Mouse (Mus musculus) forebrain, embryonic 10.5 days (tissue): Measurements from ENCODE around the gene Gse1. TPM values are rescaled to one million over a fixed set of nuclear protein-coding genes. Genes with fewer than 3 reads are reported as not detected.

Source experiments
- DNase-seq: peaks from one replicate; pipeline ENCODE4 v3.0.0-alpha.2; 2017; ENCODE audit warnings: low spot score; ENCODE audit errors: extremely low spot score
- H3K27ac ChIP-seq: fragments of 300-500 bp; sonication (generic); 2 replicates; pipeline ENCODE4 v1.5.1; 2016; ENCODE audit warnings: mild to moderate bottlenecking
- H3K27me3 ChIP-seq: fragments of 300-500 bp; sonication (generic); 2 replicates; pipeline ENCODE4 v1.6.1; 2016; ENCODE audit warnings: mild to moderate bottlenecking; ENCODE audit not compliant: poor library complexity, severe bottlenecking
- H3K36me3 ChIP-seq: fragments of 300-500 bp; sonication (generic); replicated peaks from 2 replicates; pipeline ENCODE4 v1.6.1; 2016; ENCODE audit warnings: mild to moderate bottlenecking, moderate library complexity
- H3K4me1 ChIP-seq: fragments of 300-500 bp; sonication (generic); 2 replicates; pipeline ENCODE4 v1.6.1; 2016
- H3K4me3 ChIP-seq: fragments of 300-500 bp; sonication (generic); 2 replicates; pipeline ENCODE4 v1.5.1; 2016; ENCODE audit warnings: mild to moderate bottlenecking, moderate library complexity
- H3K9me3 ChIP-seq: fragments of 300-500 bp; sonication (generic); 2 replicates; pipeline ENCODE4 v1.6.1; 2016; ENCODE audit warnings: mild to moderate bottlenecking, moderate library complexity
- WGBS: fragments of 180-500 bp; shearing (Covaris S2); methylation state at CpG from one replicate; pipeline ENCODE4 v1.1.7; 2016; 5-methylcytosine and 5-hydroxymethylcytosine counted together
- polyA plus RNA-seq: library from polyadenylated mRNA; unstranded; fragments of >200 nt; fragmentation: Nextera tagmentation; extraction: Ambion mirVana; gene quantifications from 2 replicates; pipeline ENCODE4 v1.2.1, GENCODE M21; 2016

The Gse1 gene
- polyA plus RNA-seq, 1 experiment from 2014 or later = 12.0 TPM

DNA sequence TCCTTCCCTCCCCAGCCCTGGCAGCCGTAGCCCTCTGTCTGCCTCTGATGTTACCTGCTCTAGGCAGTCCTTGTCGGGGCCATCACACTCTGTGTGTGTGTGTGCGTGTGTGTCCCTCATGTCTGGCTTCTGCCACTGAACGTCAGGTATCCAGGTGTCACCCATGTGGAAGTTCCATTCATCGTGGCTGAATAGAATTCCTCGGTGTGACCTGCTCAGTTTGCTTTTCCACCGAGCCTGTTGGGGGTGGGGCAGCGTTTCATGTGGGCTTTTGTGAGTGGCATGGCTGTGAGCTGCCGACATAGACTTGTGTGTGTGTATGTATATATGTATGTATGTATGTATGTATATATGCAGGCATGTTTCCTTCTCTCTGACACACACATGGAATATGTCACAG is 57.6 kb downstream of the Gse1 start:
- H3K36me3 ChIP-seq = no peaks in the 10 kb centered on the region
- peaks cover 91% of the 10 kb centered on the region for H3K4me1 ChIP-seq
- no peak for DNase-seq
- peaks cover 74% of the 10 kb centered on the region for H3K27me3 ChIP-seq
- H3K9me3 ChIP-seq = no peaks in the 10 kb centered on the region
- WGBS = 82% methylated on average over 9 of the region's 9 CpGs
- peak overlapping the region; percentile 80; the same call in 1 of the 2 replicates for H3K27ac ChIP-seq
- H3K4me3 ChIP-seq = no peak overlapping the region

DNA sequence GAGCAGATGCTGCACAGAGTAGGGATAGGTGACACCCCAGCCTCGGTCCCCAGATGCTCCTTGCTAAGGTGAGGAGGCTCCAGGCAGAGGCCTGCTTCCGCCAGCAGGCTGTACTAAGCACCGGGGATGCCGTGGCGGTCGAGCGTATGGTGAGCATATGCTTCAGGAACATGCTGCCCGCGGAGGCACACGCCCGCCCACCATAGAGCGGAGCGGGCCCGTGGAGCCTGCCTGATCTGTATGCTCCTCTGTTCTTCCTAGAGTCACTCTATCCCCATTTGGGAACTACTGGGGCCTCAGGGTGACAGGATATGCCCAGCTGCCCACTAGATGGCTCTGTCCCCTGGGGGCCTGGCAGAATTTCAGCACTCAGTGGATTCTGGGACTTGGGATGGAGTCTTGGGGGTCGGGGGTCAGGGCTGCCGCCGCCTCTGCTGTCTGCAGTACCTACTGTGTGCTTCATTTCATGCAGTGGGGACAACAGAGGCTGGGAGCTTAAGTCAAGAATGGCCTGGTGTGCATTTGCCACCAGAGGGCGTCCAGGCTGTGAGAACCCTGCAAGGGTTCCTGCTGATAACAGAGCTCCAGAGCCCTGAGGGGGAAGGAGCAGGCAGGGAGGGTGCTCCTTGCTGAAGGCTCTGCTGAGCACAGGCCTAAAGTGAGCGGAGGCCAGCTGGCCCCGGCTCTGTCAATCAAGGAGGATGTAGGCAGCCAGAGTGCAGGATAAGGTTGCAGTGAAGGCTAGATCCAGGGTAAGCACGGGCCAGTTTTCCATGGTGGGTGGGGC is 60.1 kb downstream of the Gse1 start:
- H3K9me3 ChIP-seq = no peaks in the 10 kb centered on the region
- H3K27ac ChIP-seq = peak overlapping the region; percentile 74
- DNase-seq = no peak
- no peaks in the 10 kb centered on the region for H3K36me3 ChIP-seq
- peaks cover 92% of the 10 kb centered on the region for H3K4me1 ChIP-seq
- no peak overlapping the region for H3K4me3 ChIP-seq
- H3K27me3 ChIP-seq = peaks cover 78% of the 10 kb centered on the region
- 45% methylated on average over 21 of the region's 21 CpGs for WGBS

- no peak overlapping the region for H3K4me3 ChIP-seq
- DNase-seq = no peak
- peaks cover 92% of the 10 kb centered on the region for H3K4me1 ChIP-seq
- H3K27ac ChIP-seq = peak overlapping the region; percentile 74
- H3K9me3 ChIP-seq = no peaks in the 10 kb centered on the region
- 88% methylated on average over 7 of the region's 7 CpGs for WGBS
- no peaks in the 10 kb centered on the region for H3K36me3 ChIP-seq
- peaks cover 78% of the 10 kb centered on the region for H3K27me3 ChIP-seq
Measured at GRCm38 (mm10) chr8:120289191-120289590, 60.9 kb downstream of the Gse1 start.

- no peaks in the 10 kb centered on the region for H3K9me3 ChIP-seq
- H3K27me3 ChIP-seq = peaks cover 79% of the 10 kb centered on the region
- H3K36me3 ChIP-seq = no peaks in the 10 kb centered on the region
- H3K4me1 ChIP-seq = peaks cover 92% of the 10 kb centered on the region
- H3K4me3 ChIP-seq = no peak overlapping the region
- 55% methylated on average over 10 of the region's 10 CpGs for WGBS
- peak overlapping the region; percentile 74 for H3K27ac ChIP-seq
- DNase-seq = no peak
Measured at GRCm38 (mm10) chr8:120289698-120290181, 61.5 kb downstream of the Gse1 start.

GRCm38 (mm10) chr8:120290614-120291013 is 62.4 kb downstream of the Gse1 start:
- no peaks in the 10 kb centered on the region for H3K9me3 ChIP-seq
- peaks cover 92% of the 10 kb centered on the region for H3K4me1 ChIP-seq
- no peak for DNase-seq
- H3K27me3 ChIP-seq = peaks cover 85% of the 10 kb centered on the region
- no peaks in the 10 kb centered on the region for H3K36me3 ChIP-seq
- WGBS = 72% methylated on average over 15 of the region's 15 CpGs
- H3K4me3 ChIP-seq = no peak overlapping the region
- peak overlapping the region; percentile 74 for H3K27ac ChIP-seq

GRCm38 (mm10) chr8:120291650-120292049 is 63.4 kb downstream of the Gse1 start:
- Histone ChIP-seq H3K36me3 (no peaks in the 10 kb centered on the region), H3K4me1 (peaks cover 92% of the 10 kb centered on the region), H3K27ac (peak overlapping the region; percentile 87), H3K27me3 (peaks cover 84% of the 10 kb centered on the region), H3K4me3 (no peak overlapping the region), H3K9me3 (no peaks in the 10 kb centered on the region)
- 90% methylated on average over 9 of the region's 9 CpGs for WGBS
- DNase-seq = no peak

GRCm38 (mm10) chr8:120292316-120293107 is 64.3 kb downstream of the Gse1 start:
- Histone ChIP-seq H3K27ac (peak overlapping the region; percentile 87), H3K27me3 (peaks cover 89% of the 10 kb centered on the region), H3K4me3 (peak overlapping the region; percentile 27; the same call in 1 of the 2 replicates), H3K36me3 (no peaks in the 10 kb centered on the region), H3K4me1 (peaks cover 100% of the 10 kb centered on the region), H3K9me3 (no peaks in the 10 kb centered on the region)
- WGBS = 61% methylated on average over 8 of the region's 8 CpGs
- no peak for DNase-seq

GRCm38 (mm10) chr8:120293421-120294357 is 65.4 kb downstream of the Gse1 start:
- Histone ChIP-seq H3K4me3 (peak overlapping the region; percentile 27; the same call in 1 of the 2 replicates), H3K9me3 (no peaks in the 10 kb centered on the region), H3K36me3 (no peaks in the 10 kb centered on the region), H3K27me3 (peaks cover 92% of the 10 kb centered on the region), H3K27ac (peak overlapping the region; percentile 87), H3K4me1 (peaks cover 100% of the 10 kb centered on the region)
- WGBS = 26% methylated on average over 18 of the region's 18 CpGs
- no peak for DNase-seq

DNA sequence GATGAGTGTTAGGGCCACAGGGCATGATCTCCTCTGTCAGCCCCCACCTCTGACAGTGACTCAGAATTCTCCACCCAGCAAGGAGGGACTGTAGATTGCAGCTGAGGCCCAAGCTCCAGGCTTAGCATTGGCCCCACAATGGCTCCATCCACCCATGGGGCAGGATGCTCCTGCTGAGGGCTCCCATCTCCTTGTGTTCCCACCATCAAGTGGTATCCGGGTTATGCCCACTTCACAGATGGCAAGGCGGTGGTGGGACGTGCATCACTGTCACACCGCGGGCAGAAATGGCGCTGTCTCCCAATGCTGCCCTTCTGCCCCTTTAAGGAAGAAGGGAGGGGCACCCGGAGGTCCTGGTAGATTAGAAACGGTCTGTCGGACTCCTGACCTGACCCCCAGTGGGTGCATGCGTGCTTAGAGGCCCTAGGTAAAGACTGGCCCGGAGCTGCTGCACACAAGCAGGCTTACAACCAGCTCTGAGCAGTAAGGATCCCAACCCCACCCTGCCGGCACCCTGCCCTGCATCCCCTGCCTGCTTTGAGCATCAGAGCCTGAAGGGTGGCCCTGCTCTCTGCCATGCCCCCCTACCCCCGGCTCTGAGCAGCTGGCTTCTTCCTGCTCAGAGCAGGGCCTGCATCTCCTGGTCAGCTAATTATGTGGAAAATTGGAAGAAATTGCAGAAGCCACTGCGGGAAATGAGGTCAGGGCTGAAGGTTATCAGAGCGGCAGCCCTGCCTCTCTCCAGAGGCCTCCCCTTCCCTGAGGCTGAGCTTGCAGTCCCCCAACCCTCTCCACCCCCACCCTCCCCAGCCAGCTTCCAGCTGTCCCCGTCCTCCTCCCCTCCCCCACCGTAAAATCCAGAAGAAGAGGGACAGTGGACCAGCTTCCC is 67.0 kb downstream of the Gse1 start:
- Histone ChIP-seq H3K27ac (peak overlapping the region; percentile 87), H3K36me3 (no peaks in the 10 kb centered on the region), H3K9me3 (no peaks in the 10 kb centered on the region), H3K27me3 (peaks cover 88% of the 10 kb centered on the region), H3K4me1 (peaks cover 97% of the 10 kb centered on the region), H3K4me3 (peak overlapping the region; percentile 35)
- peak; percentile 57 for DNase-seq
- 16% methylated on average over 17 of the region's 17 CpGs for WGBS

DNA sequence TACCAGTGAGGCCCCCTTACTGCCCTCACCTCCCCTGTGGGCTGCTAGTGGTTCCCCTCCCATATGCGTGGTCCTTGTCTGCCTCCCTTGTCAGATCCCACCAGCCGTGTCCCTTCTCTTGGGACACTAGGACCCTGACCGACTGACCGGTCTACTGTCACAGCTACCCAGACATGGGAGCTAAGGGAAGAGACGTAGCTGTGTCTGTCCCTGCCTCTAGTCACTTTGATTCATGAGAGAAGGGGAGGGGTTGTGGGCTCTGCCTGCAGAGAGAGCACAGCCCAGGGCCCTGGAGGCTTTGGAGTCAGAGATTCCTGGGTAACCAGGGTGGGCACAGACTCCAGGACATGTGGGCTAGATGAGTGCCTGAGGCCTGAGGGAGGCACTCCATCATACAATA is 68.7 kb downstream of the Gse1 start:
- WGBS = 49% methylated on average over 5 of the region's 5 CpGs

More for the DNA sequence above, 68.7 kb downstream of the Gse1 start:
- H3K4me3 ChIP-seq = no peak overlapping the region
- DNase-seq = no peak
- H3K36me3 ChIP-seq = no peaks in the 10 kb centered on the region
- H3K4me1 ChIP-seq = peaks cover 92% of the 10 kb centered on the region
- no peaks in the 10 kb centered on the region for H3K9me3 ChIP-seq
- H3K27ac ChIP-seq = peak overlapping the region; percentile 87
- peaks cover 93% of the 10 kb centered on the region for H3K27me3 ChIP-seq
